Mouse (Mus musculus) gastrocnemius, postnatal 25 days (tissue): ENCODE data around the gene Fastkd5. TPM values are rescaled to one million over a fixed set of nuclear protein-coding genes. Genes with fewer than 3 reads are reported as not detected.
"Not testable (repeated sequence)": the region's sequence is repeated elsewhere in the genome, so short reads cannot be mapped to it uniquely, and the experiment has no call there.

Experiments used
- DNase-seq: peaks from one replicate; pipeline ENCODE4 v3.0.0; 2022
- total RNA-seq, 2 experiments: library from RNA; stranded (reverse); gene quantifications; 1 replicate in 1 of 2; 2 replicates in 1 of 2; pipeline ENCODE4 v1.2.3; 2021

Gene Fastkd5
- total RNA-seq, 2 experiments from 2014 or later = 5.0 to 6.4 TPM

- DNase-seq = no peak
Measured at GRCm38 (mm10) chr2:130577021-130577420, 52.8 kb downstream of the Fastkd5 start.

GRCm38 (mm10) chr2:130576564-130576963 lies 53.3 kb downstream of the Fastkd5 start:
- not testable (repeated sequence) for DNase-seq

- no peak for DNase-seq
Measured at GRCm38 (mm10) chr2:130575873-130576272, 54.0 kb downstream of the Fastkd5 start, which contains the start of gene Oxt. TSS of gene Oxt (plus strand) at chr2:130576173.

- DNase-seq = no peak
Measured at GRCm38 (mm10) chr2:130574960-130575359, 54.9 kb downstream of the Fastkd5 start.

- DNase-seq = no peak
Measured at GRCm38 (mm10) chr2:130569926-130570325, 59.9 kb downstream of the Fastkd5 start.

- no peak for DNase-seq
Measured at GRCm38 (mm10) chr2:130568921-130569320, 60.9 kb downstream of the Fastkd5 start.

GRCm38 (mm10) chr2:130564983-130565382 lies 64.8 kb downstream of the Fastkd5 start:
- no peak for DNase-seq

- DNase-seq = no peak
Measured at GRCm38 (mm10) chr2:130564063-130564462, 65.8 kb downstream of the Fastkd5 start.

Other genes with a start within 250 kb of the Fastkd5 start
- 1 to 10 TPM; 1.8 to 5.7 TPM for gene Cpxm1, start 232.5 kb downstream of the Fastkd5 start, total RNA-seq
- not detected for gene Gm28372, start 224.8 kb downstream of the Fastkd5 start, total RNA-seq
- not detected for gene 1700020A23Rik, start 224.8 kb downstream of the Fastkd5 start, total RNA-seq
- not detected for gene Tmem239, start 223.5 kb downstream of the Fastkd5 start, total RNA-seq
- gene Vps16, start 205.7 kb downstream of the Fastkd5 start, total RNA-seq = 10 to 100 TPM; 16.2 to 16.8 TPM
- gene Pced1a, start 205.3 kb downstream of the Fastkd5 start, total RNA-seq = 1 to 10 TPM; 3.8 to 4.5 TPM
- 10 to 100 TPM; 17.3 to 21.4 TPM for gene Ptpra, start 179.7 kb downstream of the Fastkd5 start, total RNA-seq
- gene Mrps26, start 66.3 kb downstream of the Fastkd5 start, total RNA-seq = 10 to 100 TPM; 44.9 to 45.0 TPM
- gene Oxt, start 53.9 kb downstream of the Fastkd5 start, total RNA-seq = not detected
- gene Avp, start 47.5 kb downstream of the Fastkd5 start, total RNA-seq = not detected
- 1 to 10 TPM; 3.3 to 3.8 TPM for gene Ubox5, start within 50 bp of the Fastkd5 start, total RNA-seq
- 1 to 10 TPM; 2.1 to 2.4 TPM for gene Lzts3, start 12.8 kb upstream of the Fastkd5 start, total RNA-seq
- gene Ddrgk1, start 34.6 kb upstream of the Fastkd5 start, total RNA-seq = 100 to 1,000 TPM in 1 of 2 experiments, 10 to 100 TPM in 1; 84.6 to 103 TPM
- 10 to 100 TPM; 11.9 to 13.3 TPM for gene Itpa, start 37.6 kb upstream of the Fastkd5 start, total RNA-seq
- under 1 TPM in 1 of 2 experiments, not detected in 1; 0.35 TPM for gene Slc4a11, start 67.5 kb upstream of the Fastkd5 start, total RNA-seq